Mouse (Mus musculus) CH12.LX (cell line): Measurements from ENCODE around the gene Smndc1. TPM values are rescaled to one million over a fixed set of nuclear protein-coding genes. Genes with fewer than 3 reads are reported as not detected.
A peak's percentile ranks its signal among the peaks of the same experiment; 100 is the strongest.

Experiments
- DNase-seq: peaks from one replicate; pipeline ENCODE4 v3.0.0-alpha.2; 2013; ENCODE audit errors: extremely low read depth
- H3K27ac ChIP-seq: 2 replicates; pipeline ENCODE4 v1.5.1; 2012; ENCODE audit warnings: low read depth, mild to moderate bottlenecking, control low read depth, moderate library complexity; ENCODE audit not compliant: insufficient read depth
- H3K27me3 ChIP-seq: replicated peaks from 2 replicates; pipeline ENCODE3; 2012; ENCODE audit warnings: inconsistent platforms
- H3K36me3 ChIP-seq, 2 experiments: replicated peaks in 1 of 2; 2 replicates each; pipeline versions ENCODE3 to v1.6.1; 2012; ENCODE audit warnings: inconsistent platforms in 1 of 2, low read length in 1 of 2, mild to moderate bottlenecking in 1 of 2, mixed read lengths in 1 of 2, moderate library complexity in 1 of 2; ENCODE audit not compliant: control insufficient read depth in 1 of 2, insufficient read depth in 1 of 2
- H3K4me1 ChIP-seq, 2 experiments: 2 replicates each; pipeline ENCODE4 v1.6.1; 2012; ENCODE audit warnings: inconsistent platforms in 1 of 2, moderate library complexity in 1 of 2; ENCODE audit not compliant: insufficient read depth in 2 of 2, control insufficient read depth in 1 of 2
- H3K4me2 ChIP-seq: 2 replicates; pipeline ENCODE4 v1.6.1; 2012; ENCODE audit warnings: low read depth, mild to moderate bottlenecking, control low read depth; ENCODE audit not compliant: poor library complexity, insufficient read depth, severe bottlenecking
- H3K4me3 ChIP-seq, 3 experiments: fragments of 150-350 bp in 1 of 3; sonication (generic) in 1 of 3; replicated peaks in 1 of 3; 2 replicates each; pipeline versions ENCODE3 to v1.5.1; 2011 to 2012; ENCODE audit warnings: low read depth in 2 of 3, low read length in 2 of 3, mild to moderate bottlenecking in 2 of 3, moderate library complexity in 2 of 3, control low read depth in 1 of 3, improper control_type of control experiment in 1 of 3, inconsistent platforms in 1 of 3, mixed read lengths in 1 of 3; ENCODE audit not compliant: poor library complexity in 1 of 3
- H3K79me2 ChIP-seq: replicated peaks from 2 replicates; pipeline ENCODE4 v1.6.1; 2012; ENCODE audit warnings: mild to moderate bottlenecking, moderate library complexity; ENCODE audit not compliant: control insufficient read depth, poor library complexity, insufficient read depth, severe bottlenecking; ENCODE audit errors: extremely low read depth
- H3K9ac ChIP-seq: 2 replicates; pipeline ENCODE4 v1.6.1; 2012; ENCODE audit warnings: low read depth, mild to moderate bottlenecking, control low read depth, moderate library complexity; ENCODE audit not compliant: insufficient read depth
- H3K9me3 ChIP-seq: replicated peaks from 2 replicates; pipeline ENCODE3; 2012; ENCODE audit warnings: low read length, inconsistent platforms, mixed read lengths
- EP300 ChIP-seq: IDR thresholded peaks from 2 replicates; pipeline ENCODE4 v1.6.1; 2011; ENCODE audit warnings: low read length, improper control_type of control experiment
- GABPA ChIP-seq: IDR thresholded peaks from 2 replicates; pipeline ENCODE4 v1.6.1; 2012; ENCODE audit warnings: low read depth, low read length, improper control_type of control experiment, inconsistent platforms; ENCODE audit not compliant: insufficient replicate concordance
- HCFC1 ChIP-seq: IDR thresholded peaks from 2 replicates; pipeline ENCODE4 v1.6.1; 2012; ENCODE audit warnings: low read depth, mild to moderate bottlenecking, inconsistent platforms, low read length, improper control_type of control experiment
- JUN ChIP-seq: IDR thresholded peaks from 2 replicates; pipeline ENCODE4 v1.6.1; 2011; ENCODE audit warnings: low read depth, mild to moderate bottlenecking, low read length, improper control_type of control experiment, moderate library complexity; ENCODE audit not compliant: insufficient read depth
- MAFK ChIP-seq: IDR thresholded peaks from 2 replicates; pipeline ENCODE4 v1.6.1; 2011; ENCODE audit warnings: low read length, improper control_type of control experiment; ENCODE audit not compliant: insufficient replicate concordance
- NELFE ChIP-seq: IDR thresholded peaks from 2 replicates; pipeline ENCODE4 v1.6.1; 2011; ENCODE audit warnings: low read depth, low read length, improper control_type of control experiment
- TCF12 ChIP-seq: IDR thresholded peaks from 2 replicates; pipeline ENCODE4 v1.6.1; 2014; ENCODE audit warnings: low read depth, mild to moderate bottlenecking, inconsistent platforms, low read length, improper control_type of control experiment
- USF2 ChIP-seq: conservative IDR thresholded peaks from 2 replicates; pipeline ENCODE4 v1.6.1; 2011; ENCODE audit warnings: low read depth, low read length, improper control_type of control experiment
- dilution Hi-C: fragments of 300-500 bp; cut with MboI; formaldehyde crosslinking; loops from 2 replicates; pipeline ENCODE4 v1.14.3; 2020; ENCODE audit warnings: low sequenced_read_pairs; ENCODE audit not compliant: extremely low pct_unique_long_range_greater_than_20kb, extremely low pct_ligation_motif_present
- in situ Hi-C: fragments of 300-500 bp; cut with MboI; formaldehyde crosslinking; loops from 3 replicates; pipeline ENCODE4 v1.14.3; 2019; ENCODE audit warnings: low sequenced_read_pairs, low pct_ligation_motif_present, low pct_unique_long_range_greater_than_20kb, mixed read lengths
- polyA plus RNA-seq: library from polyadenylated mRNA; unstranded; fragments of >175 nt; gene quantifications from 2 replicates; pipeline ENCODE4 v1.2.1, GENCODE M21; 2012; ENCODE audit warnings: low read depth; ENCODE audit not compliant: insufficient read length
- total RNA-seq, 2 experiments: library from RNA; depleted of rRNA; stranded (reverse); fragments of 300-350 nt in 1 of 2; fragments of >200 nt in 1 of 2; gene quantifications; 2 replicates each; pipeline ENCODE4 v1.2.3; 2012 to 2014

The Smndc1 gene
- total and polyA plus RNA-seq, 3 experiments: 20.5 to 96.6 (median 41.3) TPM

- in situ Hi-C loops (loop anchor here (25.0 kb wide), 1 partner anchor 318 kb away; no protein-coding TSS in a partner anchor), dilution Hi-C loops (no loop called here)
- Histone ChIP-seq H3K27me3 (no peaks in the 10 kb centered on the region), H3K4me1 (peaks cover 14 to 38% of the 10 kb centered on the region in 2 experiments), H3K79me2 (no peaks in the 10 kb centered on the region), H3K4me3 (peak overlapping the region; percentile 54 to 97 (median 70)), H3K36me3 (peaks cover 0 to 15% of the 10 kb centered on the region in 2 experiments), H3K27ac (no peak overlapping the region), H3K4me2 (peak overlapping the region; percentile 71), H3K9ac (peak overlapping the region; percentile 51; the same call in 1 of the 2 replicates), H3K9me3 (no peaks in the 10 kb centered on the region)
- no peak for DNase-seq
- TF ChIP-seq USF2 (no peak), HCFC1 (no peak), MAFK (no peak), TCF12 (no peak), JUN (no peak), EP300 (no peak), GABPA (no peak), NELFE (no peak)
Measured at GRCm38 (mm10) chr19:53329992-53330381, 60.4 kb downstream of the Smndc1 start.

Other genes with a start within 250 kb of the Smndc1 start
- 8.1 and 19.9 TPM in 2 replicates for gene Mxi1, start 80.1 kb downstream of the Smndc1 start, total RNA-seq (2012; rRNA removed)
- 14.5 and 18.9 TPM in 2 replicates for gene Mxi1, start 80.1 kb downstream of the Smndc1 start, total RNA-seq (2014; rRNA removed)
- 10.6 and 10.9 TPM in 2 replicates for gene Mxi1, start 80.1 kb downstream of the Smndc1 start, polyA plus RNA-seq
- gene Gm10197, start 18.8 kb downstream of the Smndc1 start, total RNA-seq (2012; rRNA removed): 3.9 TPM in 1 of 2 replicates, not detected in the other
- gene Gm10197, start 18.8 kb downstream of the Smndc1 start, total RNA-seq (2014; rRNA removed): not detected in 2 replicates
- gene Gm10197, start 18.8 kb downstream of the Smndc1 start, polyA plus RNA-seq: 11.5 TPM in 1 of 2 replicates, not detected in the other
- gene Dusp5, start 138.5 kb upstream of the Smndc1 start, total RNA-seq (2012; rRNA removed): 10.6 and 10.9 TPM in 2 replicates
- 13.2 and 15.2 TPM in 2 replicates for gene Dusp5, start 138.5 kb upstream of the Smndc1 start, total RNA-seq (2014; rRNA removed)
- gene Dusp5, start 138.5 kb upstream of the Smndc1 start, polyA plus RNA-seq: 13.8 and 18.2 TPM in 2 replicates
- gene Nutf2-ps1, start 198.5 kb upstream of the Smndc1 start, total RNA-seq (2012; rRNA removed): 50.8 and 51.3 TPM in 2 replicates
- gene Nutf2-ps1, start 198.5 kb upstream of the Smndc1 start, total RNA-seq (2014; rRNA removed): 195 and 220 TPM in 2 replicates
- 366 and 509 TPM in 2 replicates for gene Nutf2-ps1, start 198.5 kb upstream of the Smndc1 start, polyA plus RNA-seq
- 45.7 and 54.0 TPM in 2 replicates for gene Smc3, start 209.8 kb upstream of the Smndc1 start, total RNA-seq (2012; rRNA removed)
- 56.0 and 62.1 TPM in 2 replicates for gene Smc3, start 209.8 kb upstream of the Smndc1 start, total RNA-seq (2014; rRNA removed)
- gene Smc3, start 209.8 kb upstream of the Smndc1 start, polyA plus RNA-seq: 75.2 and 76.3 TPM in 2 replicates